ENCODE assay signal across 8 mouse cellular contexts in genomic region chr2:30416649-30416965, GRCm38 (mm10). TPM values are rescaled to one million over a fixed set of nuclear protein-coding genes. Genes with fewer than 3 reads are reported as not detected.
A peak's percentile ranks its signal among the peaks of the same experiment; 100 is the strongest.
DNase-seq lines count a peak whose midpoint lies in the region; ATAC-seq and TF ChIP-seq lines count a peak whose summit lies in the region.

No protein-coding gene starts in this region.

- WGBS in kidney, embryonic 14.5 days, result 0% methylated on average over 7 of the region's 7 CpGs
- WGBS in hindbrain, embryonic 13.5 days, result 0% methylated on average over 7 of the region's 7 CpGs
- under 1% methylated on average over 7 of the region's 7 CpGs for WGBS in midbrain, embryonic 14.5 days

- no peak for ATAC-seq in kidney, embryonic 14.5 days (ENCODE audit: low FRiP score, low TSS enrichment)
- ATAC-seq in hindbrain, embryonic 13.5 days (ENCODE audit: low FRiP score), result no peak
- ATAC-seq in midbrain, embryonic 14.5 days (ENCODE audit: low FRiP score, low TSS enrichment), result no peak

- TF ChIP-seq POLR2A in bone marrow macrophage, adult 2 months (IDR thresholded peaks at IDR 0.05; ENCODE audit: borderline replicate concordance, low read depth, low read length), result no peak

- no peaks in the 10 kb centered on the region for H3K9me3 ChIP-seq in kidney, embryonic 14.5 days (ENCODE audit: control insufficient read depth, low read length)
- no peaks in the 10 kb centered on the region for H3K9me3 ChIP-seq in hindbrain, embryonic 13.5 days
- H3K9me3 ChIP-seq in midbrain, embryonic 14.5 days (ENCODE audit: control insufficient read depth, low read length), result no peaks in the 10 kb centered on the region

- peak overlapping the region; percentile 96 for H3K9ac ChIP-seq in kidney, embryonic 14.5 days (ENCODE audit: low read depth, low read length)
- peak overlapping the region; percentile 96 for H3K9ac ChIP-seq in hindbrain, embryonic 13.5 days
- peak overlapping the region; percentile 89 for H3K9ac ChIP-seq in midbrain, embryonic 14.5 days (replicated peaks; ENCODE audit: low read length)

- peak overlapping the region; percentile 82 for H3K4me2 ChIP-seq in kidney, embryonic 14.5 days (replicated peaks; ENCODE audit: low read depth, low read length)
- peak overlapping the region; percentile 73 for H3K4me2 ChIP-seq in hindbrain, embryonic 13.5 days
- H3K4me2 ChIP-seq in midbrain, embryonic 14.5 days (ENCODE audit: low read length), result peak overlapping the region; percentile 74

- TF ChIP-seq CTCF in bone marrow macrophage, adult 2 months (IDR thresholded peaks at IDR 0.05; ENCODE audit: low read depth, low read length), result no peak

- DNase-seq in kidney, adult 9 months, result no peak
- no peak for DNase-seq in midbrain, embryonic 14.5 days
- DNase-seq in urinary bladder, postnatal 14 days (ENCODE audit: low spot score), result no peak
- no peak for DNase-seq in layer of hippocampus, adult 8-10 months (ENCODE audit: low spot score in 2 of 2)
- DNase-seq in kidney, adult 18-20 months, result no peak

- H3K27me3 ChIP-seq in kidney, embryonic 14.5 days (ENCODE audit: control insufficient read depth, insufficient read depth, low read length), result no peaks in the 10 kb centered on the region
- peaks cover 3% of the 10 kb centered on the region; the same call in 1 of the 2 replicates for H3K27me3 ChIP-seq in hindbrain, embryonic 13.5 days
- H3K27me3 ChIP-seq in midbrain, embryonic 14.5 days (ENCODE audit: control insufficient read depth, insufficient read depth, low read length), result no peaks in the 10 kb centered on the region

- H3K4me1 ChIP-seq in kidney, embryonic 14.5 days (ENCODE audit: control insufficient read depth, insufficient read depth, low read length), result peaks cover 29% of the 10 kb centered on the region
- peaks cover 18% of the 10 kb centered on the region for H3K4me1 ChIP-seq in bone marrow macrophage, adult 2 months (ENCODE audit: control insufficient read depth, insufficient read depth, low read length)
- peaks cover 64% of the 10 kb centered on the region for H3K4me1 ChIP-seq in hindbrain, embryonic 13.5 days (replicated peaks)
- peaks cover 35% of the 10 kb centered on the region for H3K4me1 ChIP-seq in midbrain, embryonic 14.5 days (ENCODE audit: control insufficient read depth, insufficient read depth, low read length)

- peak overlapping the region; percentile 64 for H3K4me3 ChIP-seq in kidney, embryonic 14.5 days (ENCODE audit: low read length)
- H3K4me3 ChIP-seq in bone marrow macrophage, adult 2 months (ENCODE audit: insufficient read depth, low read length), result peak overlapping the region; percentile 62
- H3K4me3 ChIP-seq in hindbrain, embryonic 13.5 days, result peak overlapping the region; percentile 88
- peak overlapping the region; percentile 75 for H3K4me3 ChIP-seq in midbrain, embryonic 14.5 days (replicated peaks; ENCODE audit: low read depth, low read length)

- peak overlapping the region; percentile 93 for H3K27ac ChIP-seq in kidney, embryonic 14.5 days (ENCODE audit: low read depth, low read length)
- H3K27ac ChIP-seq in bone marrow macrophage, adult 2 months (ENCODE audit: insufficient read depth, low read depth, low read length), result peak overlapping the region; percentile 66
- H3K27ac ChIP-seq in hindbrain, embryonic 13.5 days, result peak overlapping the region; percentile 98
- peak overlapping the region; percentile 92 for H3K27ac ChIP-seq in midbrain, embryonic 14.5 days (replicated peaks; ENCODE audit: low read depth, low read length)

- H3K36me3 ChIP-seq in kidney, embryonic 14.5 days (ENCODE audit: control insufficient read depth, insufficient read depth, low read length), result peaks cover 4% of the 10 kb centered on the region; the same call in 1 of the 2 replicates
- H3K36me3 ChIP-seq in hindbrain, embryonic 13.5 days, result peaks cover 15% of the 10 kb centered on the region
- H3K36me3 ChIP-seq in midbrain, embryonic 14.5 days (ENCODE audit: control insufficient read depth, insufficient read depth, low read length), result peaks cover 5% of the 10 kb centered on the region; the same call in 1 of the 2 replicates

RNA-seq across cellular contexts. Expression of gene Ptpa, which starts 0.8 kb away (rescaled TPM):
- polyA plus RNA-seq in kidney, embryonic 14.5 days (2014; fragmentation: Nextera tagmentation; extraction: Ambion mirVana), result 92.3 and 96.0 TPM in 2 replicates
- polyA plus RNA-seq in bone marrow macrophage, adult 2 months (2012; ENCODE audit: insufficient read depth, insufficient read length, missing spikeins), result 110 TPM in 2 replicates
- 129 and 133 TPM in 2 replicates for polyA plus RNA-seq in hindbrain, embryonic 13.5 days (2015; fragmentation: Nextera tagmentation; extraction: Ambion mirVana)
- polyA plus RNA-seq in midbrain, embryonic 14.5 days (2014; fragmentation: Nextera tagmentation; extraction: Ambion mirVana), result 86.7 and 115 TPM in 2 replicates
- total RNA-seq in layer of hippocampus, adult 8-10 months (2022), result 100 to 1,000 TPM; 165 to 175 (median 173) TPM

RNA-seq across cellular contexts. Expression of gene Crat, which starts 1.0 kb away (rescaled TPM):
- polyA plus RNA-seq in kidney, embryonic 14.5 days (2014; fragmentation: Nextera tagmentation; extraction: Ambion mirVana), result 21.4 and 30.6 TPM in 2 replicates
- polyA plus RNA-seq in bone marrow macrophage, adult 2 months (2012; ENCODE audit: insufficient read depth, insufficient read length, missing spikeins), result 66.4 and 67.4 TPM in 2 replicates
- 22.1 and 24.0 TPM in 2 replicates for polyA plus RNA-seq in hindbrain, embryonic 13.5 days (2015; fragmentation: Nextera tagmentation; extraction: Ambion mirVana)
- 22.2 and 24.0 TPM in 2 replicates for polyA plus RNA-seq in midbrain, embryonic 14.5 days (2014; fragmentation: Nextera tagmentation; extraction: Ambion mirVana)
- total RNA-seq in layer of hippocampus, adult 8-10 months (2022), result 10 to 100 TPM; 48.9 to 59.3 (median 50.7) TPM

RNA-seq across cellular contexts. Expression of gene Dolpp1, which starts 24.6 kb away (rescaled TPM):
- 31.0 and 34.7 TPM in 2 replicates for polyA plus RNA-seq in kidney, embryonic 14.5 days (2014; fragmentation: Nextera tagmentation; extraction: Ambion mirVana)
- 24.2 and 28.7 TPM in 2 replicates for polyA plus RNA-seq in bone marrow macrophage, adult 2 months (2012; ENCODE audit: insufficient read depth, insufficient read length, missing spikeins)
- polyA plus RNA-seq in hindbrain, embryonic 13.5 days (2015; fragmentation: Nextera tagmentation; extraction: Ambion mirVana), result 51.2 and 53.9 TPM in 2 replicates
- polyA plus RNA-seq in midbrain, embryonic 14.5 days (2014; fragmentation: Nextera tagmentation; extraction: Ambion mirVana), result 56.3 and 57.2 TPM in 2 replicates
- total RNA-seq in layer of hippocampus, adult 8-10 months (2022), result 10 to 100 TPM; 23.2 to 30.7 (median 25.1) TPM

RNA-seq across cellular contexts. Expression of gene Miga2, which starts 52.6 kb away (rescaled TPM):
- polyA plus RNA-seq in kidney, embryonic 14.5 days (2014; fragmentation: Nextera tagmentation; extraction: Ambion mirVana), result 14.5 and 25.0 TPM in 2 replicates
- polyA plus RNA-seq in bone marrow macrophage, adult 2 months (2012; ENCODE audit: insufficient read depth, insufficient read length, missing spikeins), result 3.4 and 6.9 TPM in 2 replicates
- 27.0 and 33.1 TPM in 2 replicates for polyA plus RNA-seq in hindbrain, embryonic 13.5 days (2015; fragmentation: Nextera tagmentation; extraction: Ambion mirVana)
- polyA plus RNA-seq in midbrain, embryonic 14.5 days (2014; fragmentation: Nextera tagmentation; extraction: Ambion mirVana), result 26.1 and 29.7 TPM in 2 replicates
- 100 to 1,000 TPM; 104 to 146 (median 121) TPM for total RNA-seq in layer of hippocampus, adult 8-10 months (2022)

RNA-seq across cellular contexts. Expression of gene Ier5l, which starts 57.4 kb away (rescaled TPM):
- 5.5 and 7.2 TPM in 2 replicates for polyA plus RNA-seq in kidney, embryonic 14.5 days (2014; fragmentation: Nextera tagmentation; extraction: Ambion mirVana)
- polyA plus RNA-seq in bone marrow macrophage, adult 2 months (2012; ENCODE audit: insufficient read depth, insufficient read length, missing spikeins), result 2.0 and 2.4 TPM in 2 replicates
- 2.1 and 2.9 TPM in 2 replicates for polyA plus RNA-seq in hindbrain, embryonic 13.5 days (2015; fragmentation: Nextera tagmentation; extraction: Ambion mirVana)
- 3.7 and 4.3 TPM in 2 replicates for polyA plus RNA-seq in midbrain, embryonic 14.5 days (2014; fragmentation: Nextera tagmentation; extraction: Ambion mirVana)
- 10 to 100 TPM; 11.6 to 12.5 (median 12.4) TPM for total RNA-seq in layer of hippocampus, adult 8-10 months (2022)
